In the genomic region with DNA sequence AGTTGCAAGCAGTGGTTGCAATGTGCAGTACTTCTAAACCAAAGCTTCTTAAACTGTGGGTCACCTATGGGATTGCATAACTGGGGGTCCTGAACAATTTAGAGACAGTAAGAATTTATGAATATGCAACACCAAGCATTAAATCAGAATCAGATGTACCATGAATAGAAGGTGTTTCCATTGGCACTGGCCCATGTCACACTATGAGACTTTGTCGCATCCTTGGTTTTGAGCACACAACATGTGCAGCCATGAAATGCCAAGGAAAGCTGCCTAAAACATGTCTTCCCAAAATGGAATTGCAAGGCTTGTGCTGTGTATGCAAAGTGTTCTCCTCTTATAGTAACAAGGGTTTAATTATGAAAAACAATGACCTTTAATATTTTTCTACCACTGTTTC, we compare ENCODE assay signal across 16 mouse cellular contexts. TPM values are rescaled to one million over a fixed set of nuclear protein-coding genes. Genes with fewer than 3 reads are reported as not detected.
DNase-seq lines count a peak whose midpoint lies in the region; ATAC-seq lines count a peak whose summit lies in the region.
"Had no signal": no experiment of that assay in that cellular context is flagged by ENCODE, and none has a peak within 500 bp of the region (broad histone marks: within the 10 kb centered on the region; RNA-seq: fewer than 3 reads in every experiment).

No protein-coding gene starts in this region.

- ATAC-seq in hindbrain, embryonic 13.5 days (ENCODE audit: low FRiP score): no peak
- ATAC-seq in neural tube, embryonic 13.5 days (ENCODE audit: low read depth): no peak
- no peak for ATAC-seq in midbrain, embryonic 14.5 days (ENCODE audit: low FRiP score, low TSS enrichment)
- ATAC-seq: intestine, postnatal 0 days had no signal

- no peak for DNase-seq in hindbrain, embryonic 10.5 days (ENCODE audit: low spot score)
- no peak for DNase-seq in neural tube, embryonic 10.5 days (ENCODE audit: extremely low spot score, low spot score)
- no peak for DNase-seq in midbrain, embryonic 14.5 days
- no peak for DNase-seq in right cerebral cortex, postnatal 36 days (ENCODE audit: low spot score in 2 of 2)
- DNase-seq in spleen, postnatal 14 days (ENCODE audit: low spot score in 2 of 2): no peak
- DNase-seq: cerebellum, adult 9-10 months; embryo, embryonic 11 days; lung, adult 18-20 months; right cerebral cortex, postnatal 25 days had no signal

- no peaks in the 10 kb centered on the region for H3K36me3 ChIP-seq in hindbrain, embryonic 13.5 days
- H3K36me3 ChIP-seq in hindbrain, embryonic 10.5 days: no peaks in the 10 kb centered on the region
- no peaks in the 10 kb centered on the region for H3K36me3 ChIP-seq in neural tube, embryonic 13.5 days
- no peaks in the 10 kb centered on the region for H3K36me3 ChIP-seq in midbrain, embryonic 14.5 days (ENCODE audit: control insufficient read depth, insufficient read depth, low read length)

- no peaks in the 10 kb centered on the region for H3K9me3 ChIP-seq in hindbrain, embryonic 13.5 days
- H3K9me3 ChIP-seq in hindbrain, embryonic 10.5 days: no peaks in the 10 kb centered on the region
- H3K9me3 ChIP-seq in neural tube, embryonic 13.5 days: no peaks in the 10 kb centered on the region
- H3K9me3 ChIP-seq in midbrain, embryonic 14.5 days (ENCODE audit: control insufficient read depth, low read length): no peaks in the 10 kb centered on the region
- H3K9me3 ChIP-seq: megakaryocyte, embryonic 14.5 days had no signal

- H3K9ac ChIP-seq in hindbrain, embryonic 13.5 days: no peak overlapping the region
- no peak overlapping the region for H3K9ac ChIP-seq in neural tube, embryonic 13.5 days
- no peak overlapping the region for H3K9ac ChIP-seq in midbrain, embryonic 14.5 days (replicated peaks; ENCODE audit: low read length)

- H3K27ac ChIP-seq in hindbrain, embryonic 13.5 days: peak overlapping the region; percentile 89
- no peak overlapping the region for H3K27ac ChIP-seq in hindbrain, embryonic 10.5 days
- H3K27ac ChIP-seq in neural tube, embryonic 13.5 days (replicated peaks): peak overlapping the region; percentile 89; the same call in 1 of the 2 replicates
- H3K27ac ChIP-seq in midbrain, embryonic 14.5 days (replicated peaks; ENCODE audit: low read depth, low read length): peak overlapping the region; percentile 83; the same call in 1 of the 2 replicates
- H3K27ac ChIP-seq: kidney, postnatal 0 days had no signal

- no peaks in the 10 kb centered on the region for H3K27me3 ChIP-seq in hindbrain, embryonic 13.5 days
- no peaks in the 10 kb centered on the region for H3K27me3 ChIP-seq in hindbrain, embryonic 10.5 days (ENCODE audit: insufficient read depth, poor library complexity, severe bottlenecking)
- H3K27me3 ChIP-seq in neural tube, embryonic 13.5 days: no peaks in the 10 kb centered on the region
- no peaks in the 10 kb centered on the region for H3K27me3 ChIP-seq in midbrain, embryonic 14.5 days (ENCODE audit: control insufficient read depth, insufficient read depth, low read length)
- H3K27me3 ChIP-seq: megakaryocyte, embryonic 14.5 days had no signal

- no peak overlapping the region for H3K4me3 ChIP-seq in hindbrain, embryonic 13.5 days
- no peak overlapping the region for H3K4me3 ChIP-seq in hindbrain, embryonic 10.5 days
- no peak overlapping the region for H3K4me3 ChIP-seq in neural tube, embryonic 13.5 days
- no peak overlapping the region for H3K4me3 ChIP-seq in midbrain, embryonic 14.5 days (replicated peaks; ENCODE audit: low read depth, low read length)
- H3K4me3 ChIP-seq: megakaryocyte, embryonic 14.5 days had no signal

- no peak overlapping the region for H3K4me2 ChIP-seq in hindbrain, embryonic 13.5 days
- H3K4me2 ChIP-seq in neural tube, embryonic 13.5 days: no peak overlapping the region
- H3K4me2 ChIP-seq in midbrain, embryonic 14.5 days (ENCODE audit: low read length): no peak overlapping the region
- H3K4me2 ChIP-seq: liver, embryonic 11.5 days had no signal

- H3K4me1 ChIP-seq in hindbrain, embryonic 13.5 days (replicated peaks): peaks cover 40% of the 10 kb centered on the region
- H3K4me1 ChIP-seq in hindbrain, embryonic 10.5 days (replicated peaks): peaks cover 26% of the 10 kb centered on the region
- H3K4me1 ChIP-seq in neural tube, embryonic 13.5 days (replicated peaks): peaks cover 49% of the 10 kb centered on the region
- peaks cover 19% of the 10 kb centered on the region for H3K4me1 ChIP-seq in midbrain, embryonic 14.5 days (ENCODE audit: control insufficient read depth, insufficient read depth, low read length)

- 80% methylated on average over 1 of the region's 1 CpGs for WGBS in hindbrain, embryonic 13.5 days
- 93% methylated on average over 1 of the region's 1 CpGs for WGBS in hindbrain, embryonic 10.5 days
- 73% methylated on average over 1 of the region's 1 CpGs for WGBS in neural tube, embryonic 13.5 days
- 89% methylated on average over 1 of the region's 1 CpGs for WGBS in midbrain, embryonic 14.5 days

RNA-seq across cellular contexts. Expression of a gene that starts 26.6 kb away (rescaled TPM):
- polyA plus RNA-seq in hindbrain, embryonic 13.5 days (2015; fragmentation: Nextera tagmentation; extraction: Ambion mirVana): 30.9 and 31.1 TPM in 2 replicates
- polyA plus RNA-seq in hindbrain, embryonic 10.5 days (2016; fragmentation: Nextera tagmentation; extraction: Ambion mirVana): 9.0 and 13.4 TPM in 2 replicates
- 34.1 and 42.6 TPM in 2 replicates for polyA plus RNA-seq in neural tube, embryonic 13.5 days (2015; fragmentation: Nextera tagmentation; extraction: Ambion mirVana)
- 48.6 and 57.0 TPM in 2 replicates for polyA plus RNA-seq in midbrain, embryonic 14.5 days (2014; fragmentation: Nextera tagmentation; extraction: Ambion mirVana)
- polyA plus RNA-seq: C2C12 had no signal
